Mouse (Mus musculus) forebrain, embryonic 13.5 days (tissue): ENCODE measurements around the gene Zzz3. TPM values are rescaled to one million over a fixed set of nuclear protein-coding genes. Genes with fewer than 3 reads are reported as not detected.

Source experiments
- ATAC-seq: fragments of 200-750 bp; cut with Nextera tagmentation; 2 replicates; pipeline ENCODE4 v1.8.0; 2017
- H3K27ac ChIP-seq: fragments of 300-500 bp; sonication (generic); 2 replicates; pipeline ENCODE4 v1.5.1; 2015; ENCODE audit warnings: inconsistent platforms, mild to moderate bottlenecking, moderate library complexity
- H3K27me3 ChIP-seq: fragments of 300-500 bp; sonication (generic); 2 replicates; pipeline ENCODE4 v1.6.1; 2015; ENCODE audit warnings: mild to moderate bottlenecking, inconsistent platforms
- H3K36me3 ChIP-seq: fragments of 300-500 bp; sonication (generic); 2 replicates; pipeline ENCODE4 v1.6.1; 2015; ENCODE audit warnings: mild to moderate bottlenecking, inconsistent platforms; ENCODE audit not compliant: poor library complexity, severe bottlenecking
- H3K4me1 ChIP-seq: fragments of 300-500 bp; sonication (generic); 2 replicates; pipeline ENCODE4 v1.6.1; 2015; ENCODE audit warnings: inconsistent platforms
- H3K4me2 ChIP-seq: fragments of 300-500 bp; sonication (generic); 2 replicates; pipeline ENCODE4 v1.6.1; 2015; ENCODE audit warnings: inconsistent platforms, mild to moderate bottlenecking, moderate library complexity
- H3K4me3 ChIP-seq: fragments of 300-500 bp; sonication (generic); 2 replicates; pipeline ENCODE4 v1.5.1; 2015; ENCODE audit warnings: mild to moderate bottlenecking, inconsistent platforms
- H3K9ac ChIP-seq: fragments of 300-500 bp; sonication (generic); 2 replicates; pipeline ENCODE4 v1.6.1; 2015; ENCODE audit warnings: mild to moderate bottlenecking, inconsistent platforms
- H3K9me3 ChIP-seq: fragments of 300-500 bp; sonication (generic); replicated peaks from 2 replicates; pipeline ENCODE4 v1.6.1; 2016; ENCODE audit warnings: inconsistent platforms
- WGBS: fragments of 180-500 bp; shearing (Covaris S2); methylation state at CpG from one replicate; pipeline ENCODE4 v1.1.7; 2015; 5-methylcytosine and 5-hydroxymethylcytosine counted together
- polyA plus RNA-seq: library from polyadenylated mRNA; unstranded; fragments of >200 nt; fragmentation: Nextera tagmentation; extraction: Ambion mirVana; gene quantifications from 2 replicates; pipeline ENCODE4 v1.2.1, GENCODE M21; 2015

Zzz3 gene
- polyA plus RNA-seq, 1 experiment from 2014 or later, result 39.4 TPM

GRCm38 (mm10) chr3:152509268-152509667, 114.0 kb downstream of the Zzz3 start:
- WGBS, result 91% methylated on average over 7 of the region's 7 CpGs
- H3K27ac ChIP-seq, result no peak overlapping the region
- no peak overlapping the region for H3K9ac ChIP-seq
- H3K4me1 ChIP-seq, result no peaks in the 10 kb centered on the region
- no peak overlapping the region for H3K4me2 ChIP-seq
- no peaks in the 10 kb centered on the region for H3K27me3 ChIP-seq
- H3K9me3 ChIP-seq, result no peaks in the 10 kb centered on the region
- no peaks in the 10 kb centered on the region for H3K36me3 ChIP-seq
- no peak for ATAC-seq
- H3K4me3 ChIP-seq, result no peak overlapping the region

Other genes starting within 250 kb of the Zzz3 start
- 2.1 and 2.6 TPM in 2 replicates for gene Gipc2, start 229.2 kb upstream of the Zzz3 start, polyA plus RNA-seq
- 23.8 and 28.9 TPM in 2 replicates for gene Dnajb4, start 185.2 kb upstream of the Zzz3 start, polyA plus RNA-seq
- gene Fubp1, start 185.1 kb upstream of the Zzz3 start, polyA plus RNA-seq, result 399 and 412 TPM in 2 replicates
- gene Nexn, start 129.1 kb upstream of the Zzz3 start, polyA plus RNA-seq, result 2.6 and 2.9 TPM in 2 replicates
- gene Miga1, start 55.1 kb upstream of the Zzz3 start, polyA plus RNA-seq, result 22.1 and 24.0 TPM in 2 replicates
- gene Usp33, start 49.0 kb upstream of the Zzz3 start, polyA plus RNA-seq, result 64.7 and 69.5 TPM in 2 replicates